Mouse (Mus musculus) ES-E14 (cell line): ENCODE data around the gene Ints5.

Experiments
- CHD2 ChIP-seq: IDR thresholded peaks from 2 replicates; pipeline ENCODE4 v1.6.1; 2014; ENCODE audit warnings: mild to moderate bottlenecking, low read depth, low read length, inconsistent platforms
- HCFC1 ChIP-seq: IDR thresholded peaks from 2 replicates; pipeline ENCODE4 v1.6.1; 2012; ENCODE audit warnings: low read length, inconsistent platforms, borderline replicate concordance; ENCODE audit not compliant: insufficient read depth
- ZNF384 ChIP-seq: IDR thresholded peaks from 2 replicates; pipeline ENCODE4 v1.6.1; 2012; ENCODE audit warnings: low read depth, low read length, inconsistent platforms

DNA sequence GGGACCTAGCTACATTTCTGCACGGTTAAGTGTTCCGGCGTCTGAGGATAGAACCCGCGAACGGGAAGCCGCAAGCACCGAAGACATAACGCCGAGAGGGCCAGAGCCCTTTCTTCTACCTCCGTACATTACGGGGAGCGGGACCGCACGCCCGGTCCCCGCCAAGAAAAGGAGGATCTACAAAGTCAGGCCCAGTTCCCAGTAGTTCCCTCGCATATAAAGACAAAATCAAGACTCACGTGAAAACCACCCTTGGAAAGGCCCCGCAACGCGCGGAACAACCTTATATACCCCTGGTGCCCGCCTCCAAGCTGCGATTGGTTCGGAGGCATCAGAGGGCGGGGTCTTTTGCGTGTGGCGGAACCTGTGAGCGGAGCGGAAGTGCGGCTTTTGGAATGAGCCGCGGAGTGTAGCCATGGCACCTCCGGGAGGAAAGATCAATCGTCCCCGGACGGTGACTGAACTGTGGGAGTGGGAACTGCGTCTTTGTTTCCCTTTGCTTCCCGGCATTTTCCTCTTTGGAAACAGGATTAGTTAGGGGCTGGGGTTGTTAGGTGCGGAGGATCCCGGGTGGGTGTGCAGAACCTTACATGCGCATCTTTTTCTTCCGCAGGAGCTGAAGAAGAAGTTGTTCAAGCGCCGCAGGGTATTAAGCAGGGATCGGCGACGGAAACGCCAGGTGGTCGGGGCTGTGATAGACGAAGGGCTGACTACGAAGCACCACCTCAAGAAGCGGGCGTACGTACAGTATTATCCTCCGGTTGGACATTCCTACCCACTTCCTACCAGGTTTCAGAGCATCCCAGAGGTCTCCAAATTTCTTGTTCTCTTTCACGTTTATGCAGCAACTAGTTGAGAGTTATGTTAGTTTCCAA, 4.1 kb upstream of the Ints5 start, which contains the start of the genes 1810009A15Rik and Gm49416:
- TF ChIP-seq CHD2: no peak
- peak; percentile 32; the same call in 1 of the 2 replicates for TF ChIP-seq HCFC1
- TF ChIP-seq ZNF384: 0 out of 2 replicates have a peak, but pooled peaks have one; percentile 2
